Mouse (Mus musculus) right cerebral cortex, postnatal 25 days (tissue): ENCODE results near the gene Gm49027.

Source experiments
- DNase-seq: peaks from one replicate; pipeline ENCODE4 v3.0.0; 2022

Gene Gm49027

GRCm38 (mm10) chr5:123499717-123500116 is 25.6 kb downstream of the Gm49027 start:
- peak; percentile 48 for DNase-seq

- no peak for DNase-seq
Measured at GRCm38 (mm10) chr5:123489935-123490334, 35.4 kb downstream of the Gm49027 start.

- DNase-seq = no peak
Measured at GRCm38 (mm10) chr5:123489112-123489785, 36.0 kb downstream of the Gm49027 start, which contains the start of the genes Lrrc43 and Il31. Gene Lrrc43 (plus strand): TSS chr5:123489305. Gene Il31 (minus strand): TSS chr5:123489489.

GRCm38 (mm10) chr5:123487659-123488395 is 37.5 kb downstream of the Gm49027 start:
- DNase-seq = no peak

DNA sequence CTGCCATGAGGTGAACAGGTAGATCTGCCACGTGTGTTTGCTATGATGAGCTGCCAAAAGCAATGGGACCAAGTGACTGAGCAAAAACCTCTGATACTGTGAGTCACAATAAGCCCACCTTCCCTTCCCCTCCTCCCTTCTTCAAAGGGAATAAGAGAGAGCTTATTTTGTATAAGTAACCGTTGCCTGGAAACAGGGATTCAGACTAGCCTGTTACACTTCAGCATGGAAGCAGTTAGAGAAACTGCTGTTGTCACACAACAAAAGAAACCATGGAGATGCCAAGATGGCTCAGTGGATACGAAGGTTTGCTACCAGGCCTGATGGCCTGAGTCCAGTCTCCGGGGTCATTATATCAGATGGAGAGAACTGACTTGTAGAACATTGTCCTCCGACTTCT is 51.5 kb downstream of the Gm49027 start:
- DNase-seq = no peak

DNA sequence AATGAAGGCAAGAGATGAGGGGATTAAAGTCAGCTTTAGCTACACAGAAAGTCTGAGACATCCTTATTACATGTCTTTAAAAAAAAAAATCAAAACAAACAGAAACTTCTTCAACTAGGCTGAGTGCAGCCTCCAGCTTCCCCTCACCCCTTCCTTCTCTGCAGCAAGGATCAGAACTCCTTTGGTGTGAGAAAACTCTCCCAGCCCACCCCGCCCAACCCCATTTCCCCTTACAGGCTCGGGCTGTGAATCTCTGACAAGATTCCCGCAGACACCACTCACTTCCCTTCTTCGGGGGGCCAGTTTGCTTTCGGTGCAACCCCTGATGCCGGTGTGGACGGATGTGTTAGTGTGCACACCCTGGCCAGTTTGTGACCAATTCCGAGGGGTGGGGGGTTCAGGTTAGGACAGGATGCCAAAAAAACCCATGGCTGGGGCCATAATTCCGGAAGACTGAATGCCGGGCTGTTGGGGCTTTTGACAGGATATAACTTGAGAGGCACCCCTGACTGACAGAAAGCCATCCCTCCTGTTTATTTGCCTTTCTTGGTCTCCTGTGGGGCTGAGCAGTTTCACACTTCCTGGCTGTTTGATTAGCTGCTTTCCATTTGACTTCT is 54.4 kb downstream of the Gm49027 start:
- no peak for DNase-seq

- no peak for DNase-seq
Measured at GRCm38 (mm10) chr5:123464638-123465037, 60.6 kb downstream of the Gm49027 start.
